Mouse (Mus musculus): ENCODE measurements around the gene Slc45a3.
A peak's percentile ranks its signal among the peaks of the same experiment; 100 is the strongest.

Slc45a3 gene

DNA sequence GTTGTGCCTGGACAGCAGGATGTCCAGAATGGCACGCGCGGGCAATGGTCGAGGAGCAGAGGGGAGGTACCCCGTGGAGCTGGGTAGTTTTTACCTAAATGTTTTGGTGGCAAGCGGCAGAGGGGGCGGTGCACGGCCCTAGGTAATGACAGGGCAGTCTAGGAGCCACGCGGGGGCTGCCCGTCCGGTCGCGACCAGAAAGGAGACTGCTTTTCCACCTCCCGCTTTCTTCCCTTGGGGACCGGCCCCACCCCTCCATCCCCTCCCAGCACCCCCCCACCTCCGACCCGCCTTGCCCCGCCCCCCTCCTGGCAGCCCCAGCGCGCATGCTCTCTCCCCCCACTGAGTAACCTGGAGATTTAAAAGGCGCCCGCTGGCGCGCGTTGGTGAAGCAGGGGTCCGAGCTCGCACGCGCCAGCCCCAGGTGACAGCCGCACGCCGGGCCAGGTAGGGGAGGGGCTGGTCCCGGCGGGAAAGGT, at the start of gene Slc45a3:
Slc45a3 (plus strand) TSS at position 362 of the 479 bp plus-strand sequence.
- DNase-seq: peak; percentile 80

DNA sequence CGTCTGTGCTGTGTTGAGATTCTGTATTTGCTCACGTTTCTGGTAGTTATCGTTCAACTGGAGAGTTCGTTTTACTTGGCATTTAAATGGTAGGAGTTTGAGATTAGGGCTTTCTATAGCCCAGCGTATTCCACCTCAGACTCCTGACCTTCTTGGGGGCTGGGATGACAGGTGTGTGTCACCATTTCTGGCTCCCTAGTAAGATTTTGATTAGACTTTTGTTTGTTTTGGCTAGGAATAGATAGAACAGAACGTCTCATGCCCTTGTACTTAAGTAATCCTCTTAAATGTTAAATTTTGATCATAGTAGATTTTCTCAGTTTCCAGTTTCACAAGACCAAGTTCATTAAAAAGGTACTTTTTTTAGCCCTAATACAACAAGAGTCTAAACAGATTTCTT, 45.1 kb upstream of the Slc45a3 start:
- no peak for DNase-seq

DNA sequence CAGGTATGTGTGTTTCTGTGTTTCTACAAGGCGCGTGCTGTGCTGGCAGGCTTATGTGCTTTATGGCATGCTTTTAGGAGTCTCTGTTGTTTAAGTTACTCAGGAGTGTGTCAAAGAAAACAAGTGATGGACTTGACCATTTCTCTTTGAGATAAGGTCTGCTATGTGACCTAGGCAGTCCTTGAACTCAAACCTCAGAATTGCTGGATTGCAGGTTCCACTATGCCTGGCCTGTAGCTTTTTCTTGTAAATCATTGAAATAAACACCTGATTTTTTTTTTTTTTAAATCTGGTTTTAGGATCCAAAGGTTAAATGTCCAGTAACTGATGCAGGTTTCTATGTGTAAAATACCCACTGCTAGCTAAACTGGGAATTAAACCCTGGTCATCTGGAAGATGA, 43.7 kb upstream of the Slc45a3 start:
- no peak for DNase-seq

DNA sequence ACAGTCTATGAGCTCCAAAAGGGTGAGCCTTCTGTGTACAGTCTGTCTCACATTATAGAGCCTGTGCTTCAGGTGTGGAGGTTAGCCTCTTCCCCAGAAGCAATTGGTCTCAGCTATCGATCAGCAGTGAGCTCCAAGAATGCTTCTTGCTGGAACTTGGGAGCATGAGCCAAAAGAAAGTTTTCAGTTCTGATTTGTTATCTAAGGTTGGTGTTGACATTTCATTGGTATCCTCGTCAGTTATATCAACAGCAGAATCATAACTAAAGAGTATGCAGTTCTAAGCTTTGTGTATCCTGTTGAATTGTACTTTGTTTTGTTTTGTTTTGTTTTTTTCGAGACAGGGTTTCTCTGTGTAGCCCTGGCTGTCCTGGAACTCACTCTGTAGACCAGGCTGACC, 40.7 kb upstream of the Slc45a3 start:
- DNase-seq: no peak

DNA sequence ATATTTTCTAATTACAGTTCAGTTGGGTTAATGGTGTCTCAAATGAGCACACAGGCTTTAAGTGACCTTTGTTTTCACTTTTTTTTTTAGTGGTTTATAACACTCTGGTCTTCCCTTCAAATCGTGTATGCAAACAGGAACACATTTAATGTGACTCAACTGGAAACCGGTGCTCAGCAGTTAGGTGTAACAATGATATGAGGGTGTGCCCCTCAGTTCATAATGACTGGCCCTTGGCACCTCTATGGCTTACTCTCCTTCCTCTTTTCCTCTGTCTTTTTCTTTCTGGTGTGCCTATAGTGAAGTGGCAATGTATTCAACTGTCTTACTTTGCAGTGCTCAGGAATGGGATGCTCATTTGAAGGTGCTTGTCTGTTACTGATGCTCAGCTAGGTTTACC, 29.3 kb upstream of the Slc45a3 start:
- DNase-seq: no peak

DNA sequence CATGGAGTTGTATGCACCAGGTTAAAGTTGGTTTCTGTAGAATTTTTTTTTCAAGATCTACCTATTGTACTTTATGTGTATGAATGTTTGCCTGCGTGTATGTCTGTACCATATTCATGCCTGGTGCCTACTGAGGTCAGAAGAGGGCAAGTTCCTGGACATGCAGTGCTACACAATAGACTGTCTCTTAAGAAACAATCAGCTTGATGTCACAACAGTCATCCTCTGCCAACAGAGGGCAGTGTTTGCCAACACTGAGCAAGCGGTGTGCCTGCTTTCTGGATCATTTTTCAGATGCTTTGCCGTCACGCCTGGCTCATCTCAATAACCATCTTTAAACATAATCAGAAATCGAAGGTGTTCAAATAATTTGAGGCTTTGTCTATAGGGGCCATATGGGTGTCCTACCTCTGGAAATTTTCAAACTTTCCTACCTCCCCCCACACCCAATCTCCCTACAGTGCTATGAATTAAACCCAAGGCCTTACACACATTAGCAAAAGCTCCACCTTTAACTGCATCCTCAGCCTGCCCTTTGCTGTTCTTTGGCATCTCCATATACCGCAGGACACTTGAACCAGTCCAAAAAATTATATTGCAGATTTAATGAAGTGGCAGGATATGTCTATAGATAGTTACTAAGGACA, 25.0 kb upstream of the Slc45a3 start:
- DNase-seq: peak; percentile 78

DNA sequence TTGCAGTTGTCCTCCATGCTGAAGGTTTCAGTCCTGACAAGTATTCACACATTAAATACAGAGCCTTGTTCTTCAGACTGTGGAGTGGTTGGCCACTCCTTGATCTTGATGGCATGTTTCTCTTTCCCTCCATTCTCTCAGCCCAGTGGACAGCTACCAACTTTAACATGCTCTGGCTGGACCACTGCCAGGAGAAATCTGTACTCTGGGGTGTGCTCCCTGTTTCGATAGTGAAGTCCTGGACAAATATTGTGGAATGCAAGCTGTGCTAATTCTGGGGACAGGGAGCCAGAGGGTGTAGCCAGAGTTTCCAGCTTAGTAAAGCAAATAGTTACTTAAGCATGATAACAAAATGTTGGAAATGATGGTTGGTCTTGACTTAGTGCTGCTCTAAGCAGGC, 24.0 kb upstream of the Slc45a3 start:
- no peak for DNase-seq

DNA sequence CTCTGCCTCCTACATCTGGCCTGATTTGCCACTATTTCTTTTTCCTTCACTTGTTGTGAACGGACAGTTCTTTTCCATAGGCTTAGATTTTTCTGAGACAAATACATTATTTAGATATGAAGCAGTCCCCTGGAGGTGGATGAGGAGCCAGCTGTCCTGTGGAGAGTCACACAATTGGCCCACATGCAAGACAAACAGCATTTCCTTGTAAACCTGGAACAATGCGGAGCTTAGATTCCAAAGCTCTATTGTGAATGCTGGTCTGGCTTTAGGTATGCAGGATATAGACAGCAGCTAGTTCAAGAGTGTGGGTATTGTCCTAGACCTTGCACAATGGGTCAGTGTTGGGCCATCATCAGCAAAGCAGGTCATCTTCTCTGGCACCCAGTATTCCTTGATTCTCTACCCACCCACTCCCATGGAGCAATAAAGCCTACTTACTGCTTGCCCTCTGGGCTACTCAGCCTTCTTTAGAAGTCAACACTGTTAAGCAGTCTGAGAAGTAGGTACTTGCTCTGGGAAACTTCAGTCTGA, 22.0 kb upstream of the Slc45a3 start:
- no peak for DNase-seq

DNA sequence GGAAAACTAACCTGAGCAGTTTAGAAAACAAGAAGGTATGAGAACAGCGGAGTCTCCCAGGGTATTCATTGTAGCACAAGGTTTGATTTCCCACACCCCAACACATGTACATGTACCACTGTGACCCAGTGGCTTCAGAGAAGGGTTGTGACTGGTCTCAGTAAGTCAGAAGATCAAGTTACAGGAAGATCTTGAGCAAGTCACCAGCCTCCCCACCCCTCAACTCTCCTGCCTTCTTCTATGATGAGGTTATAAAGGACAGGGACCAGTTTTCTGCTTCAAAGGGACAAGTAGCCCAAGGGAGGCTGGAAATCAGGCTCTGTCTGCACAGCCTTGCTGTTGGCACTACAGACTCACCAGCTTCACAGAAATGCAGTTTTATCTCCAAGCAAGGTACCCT, 21.3 kb upstream of the Slc45a3 start:
- no peak for DNase-seq

DNA sequence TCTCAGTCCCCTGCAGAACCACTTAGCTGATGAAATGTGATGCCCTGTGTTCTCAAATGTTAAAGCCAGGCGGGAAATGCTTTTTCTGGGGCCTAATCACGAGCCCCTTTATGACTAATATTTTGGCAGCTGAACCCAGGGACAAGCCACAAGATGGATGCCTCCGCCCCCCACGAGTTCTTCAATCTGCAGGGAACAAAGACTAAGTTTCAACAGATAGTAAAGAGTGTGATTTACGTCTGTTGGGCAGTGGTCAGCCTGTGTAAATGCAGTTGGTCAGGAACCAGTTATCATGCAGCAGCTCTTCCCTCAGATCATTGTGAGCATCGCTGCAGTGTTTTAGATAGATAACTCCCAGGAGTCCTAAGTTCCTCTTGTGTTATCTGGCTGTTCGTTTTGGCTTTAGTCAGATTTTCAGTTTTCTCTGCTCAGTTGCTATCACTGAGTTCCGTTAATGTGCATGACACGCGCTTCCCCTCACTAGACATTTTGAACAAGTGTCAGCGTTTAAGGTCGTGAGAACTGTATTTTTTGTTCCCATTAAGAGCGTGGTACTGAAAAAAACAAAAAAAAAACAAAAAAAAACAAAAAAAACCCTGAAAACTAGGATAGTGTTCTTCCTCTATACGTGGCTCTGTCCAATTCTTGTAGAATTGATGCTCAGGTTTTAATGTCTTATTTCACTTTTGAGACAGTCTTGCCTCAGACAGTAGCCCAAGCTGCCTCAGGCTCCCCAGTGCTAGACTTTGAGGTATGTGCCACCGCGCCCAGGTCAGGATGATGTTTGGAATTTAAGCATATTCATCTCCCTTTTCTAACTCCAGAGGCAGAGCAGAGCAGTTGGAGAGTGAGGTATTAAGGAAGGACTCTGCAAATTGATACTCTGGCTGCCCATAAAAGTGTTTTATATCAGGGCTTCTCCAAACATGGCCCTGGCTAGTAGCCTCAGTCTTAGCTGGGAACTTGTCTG, 19.9 kb upstream of the Slc45a3 start:
- DNase-seq: no peak

DNA sequence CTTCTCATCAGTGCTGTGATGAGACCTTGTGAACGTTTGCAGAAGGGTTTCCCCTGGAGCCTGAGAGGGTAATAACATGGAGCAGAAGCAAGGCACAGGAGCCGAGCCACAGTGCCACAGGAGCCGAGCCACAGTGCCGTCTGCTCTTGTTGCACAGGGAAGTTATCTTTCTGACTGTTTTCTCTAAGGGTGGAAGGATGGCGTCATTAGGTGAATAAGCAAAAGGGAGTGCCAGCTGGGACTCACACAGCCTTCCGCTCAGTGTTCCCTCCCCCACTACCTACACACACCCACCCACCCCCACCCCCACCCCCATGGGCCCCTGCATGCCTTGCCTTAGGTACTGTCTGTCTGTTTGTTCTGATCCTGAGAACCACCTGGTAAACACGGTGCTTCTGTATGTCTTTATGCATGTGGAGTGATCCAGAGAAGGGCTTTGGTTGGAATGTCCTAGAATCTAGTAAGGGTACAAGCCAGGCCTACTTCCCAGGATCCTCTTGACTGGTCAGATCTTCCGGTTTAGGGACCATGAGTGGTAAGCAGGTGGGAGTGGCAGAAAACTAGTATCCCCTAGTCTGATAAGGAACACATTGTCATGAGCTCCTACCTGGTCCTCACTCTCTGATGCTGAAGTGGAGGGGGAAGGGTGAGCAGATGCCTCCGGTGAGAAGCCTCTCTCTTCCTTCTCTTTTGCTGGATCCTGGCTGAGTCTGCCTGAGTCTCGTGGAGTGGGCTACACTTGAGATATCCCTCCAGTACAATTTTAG, 16.9 kb upstream of the Slc45a3 start:
- DNase-seq: no peak

DNA sequence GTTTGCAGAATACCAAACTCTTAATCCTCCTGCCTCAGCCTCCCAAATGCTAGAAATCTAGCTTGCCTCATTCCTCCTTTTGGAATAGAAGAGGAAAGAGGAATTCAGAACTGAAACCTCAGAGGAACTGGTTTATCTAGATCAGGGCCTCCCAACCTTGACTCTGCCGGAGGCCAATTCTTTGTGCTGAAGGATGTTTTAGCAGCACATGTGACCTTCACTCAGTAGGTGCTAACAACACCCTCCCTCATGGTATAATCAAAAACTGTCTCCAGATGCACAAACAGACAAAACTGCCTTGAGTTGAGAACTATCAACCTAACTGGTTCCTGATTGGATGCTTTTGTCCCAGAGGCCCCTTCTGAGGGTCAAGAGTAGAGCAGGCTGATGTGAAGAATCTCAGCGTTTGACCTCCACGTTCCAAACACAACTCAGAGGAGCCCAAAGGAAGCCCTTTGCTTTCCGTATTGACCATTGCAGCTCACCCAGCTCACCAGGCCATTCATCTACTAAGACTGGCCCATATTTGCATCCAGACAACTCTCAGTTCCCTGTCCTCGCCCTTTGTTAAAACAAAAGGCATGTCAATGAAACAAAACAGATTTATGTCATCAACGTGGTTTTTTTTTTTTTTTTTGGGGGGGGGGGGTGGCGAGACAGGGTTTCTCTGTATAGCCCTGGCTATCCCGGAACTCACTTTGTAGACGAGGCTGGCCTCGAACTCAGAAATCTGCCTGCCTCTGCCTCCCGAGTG, 16.1 kb upstream of the Slc45a3 start:
- no peak for DNase-seq

DNA sequence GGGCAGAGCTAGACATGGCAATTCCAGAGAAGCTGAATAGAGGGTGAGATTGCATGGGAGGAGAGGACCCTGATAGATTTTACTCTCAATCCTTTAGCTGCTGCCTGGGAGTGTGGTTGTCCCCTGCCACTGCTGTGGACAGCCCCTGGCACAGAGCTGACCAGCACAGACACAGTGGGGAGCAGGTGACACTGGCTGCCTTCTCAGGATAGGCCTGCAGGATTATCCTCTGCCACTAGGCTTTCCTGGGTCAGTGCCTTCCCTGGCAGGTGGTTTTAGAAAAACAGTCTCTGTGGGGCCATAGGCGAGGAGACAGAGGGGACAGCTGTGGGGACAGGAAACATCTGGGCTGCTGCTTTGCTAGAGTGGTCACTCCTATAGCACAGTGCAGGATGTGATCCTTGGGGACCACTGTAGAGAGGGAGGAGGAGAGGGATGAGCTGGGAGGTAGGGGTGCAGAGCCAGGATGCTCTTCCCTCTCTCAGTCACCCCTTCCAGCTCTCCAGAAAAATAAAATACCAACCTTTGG, 14.7 kb upstream of the Slc45a3 start:
- DNase-seq: no peak

DNA sequence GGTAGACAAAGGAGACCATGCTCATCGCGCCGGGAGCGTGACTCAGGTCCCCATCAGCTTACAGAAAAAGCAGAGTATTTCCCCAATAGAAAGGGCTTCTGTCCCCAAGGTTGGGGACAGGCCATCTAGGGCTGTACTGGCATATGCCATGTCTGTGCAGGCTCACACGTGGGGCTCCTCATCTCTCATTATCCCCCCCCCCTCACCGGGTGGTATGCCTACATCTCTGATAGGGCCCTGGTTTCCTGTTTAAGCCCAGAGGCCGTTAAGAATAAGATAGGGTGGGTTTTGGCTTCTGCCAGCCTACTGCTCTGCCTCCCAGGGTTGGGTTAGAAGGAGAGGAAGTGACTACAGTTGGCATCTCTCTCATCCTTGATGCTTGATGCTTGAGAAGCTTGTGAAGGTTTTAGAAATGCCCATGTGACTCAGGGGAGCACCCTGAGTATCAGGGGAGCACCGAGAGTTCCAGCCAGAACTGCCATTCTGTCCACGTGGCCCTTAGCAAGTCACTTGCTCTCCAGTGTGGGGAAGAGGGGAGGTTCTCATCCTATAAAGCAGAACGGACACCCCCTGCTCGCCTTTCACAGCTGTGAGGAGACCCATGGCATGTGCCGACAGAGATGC, 8.4 kb upstream of the Slc45a3 start:
- no peak for DNase-seq

DNA sequence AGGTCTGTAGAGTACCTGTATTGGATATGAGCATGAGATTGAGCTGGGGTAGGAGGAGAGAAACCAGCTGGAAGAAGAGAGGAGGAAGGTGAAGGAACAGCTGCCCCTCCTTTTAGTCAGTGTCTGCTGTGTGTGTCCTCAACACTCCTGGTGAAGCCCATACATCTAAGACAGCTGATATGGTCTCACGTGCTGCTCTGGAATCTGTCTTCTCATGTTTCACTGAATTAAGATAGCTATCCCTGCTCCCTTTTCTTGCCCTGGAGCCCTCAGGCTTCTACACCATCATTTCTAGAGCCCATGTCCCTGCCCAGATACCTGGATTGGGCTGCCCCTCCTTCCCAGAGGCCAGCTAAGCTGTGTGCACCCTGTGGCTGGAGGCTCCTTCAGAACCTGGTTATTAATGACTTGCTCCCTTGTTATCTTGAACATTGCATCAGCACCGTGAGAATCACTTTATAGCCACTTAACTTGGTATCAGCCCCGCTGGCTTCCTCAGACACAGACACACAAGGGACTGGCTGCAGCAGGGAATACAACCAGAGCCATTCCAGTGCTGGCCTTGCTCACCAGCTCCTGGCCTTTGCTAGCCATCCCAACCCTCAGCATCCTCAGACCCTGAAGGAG, 7.5 kb upstream of the Slc45a3 start:
- DNase-seq: no peak

DNA sequence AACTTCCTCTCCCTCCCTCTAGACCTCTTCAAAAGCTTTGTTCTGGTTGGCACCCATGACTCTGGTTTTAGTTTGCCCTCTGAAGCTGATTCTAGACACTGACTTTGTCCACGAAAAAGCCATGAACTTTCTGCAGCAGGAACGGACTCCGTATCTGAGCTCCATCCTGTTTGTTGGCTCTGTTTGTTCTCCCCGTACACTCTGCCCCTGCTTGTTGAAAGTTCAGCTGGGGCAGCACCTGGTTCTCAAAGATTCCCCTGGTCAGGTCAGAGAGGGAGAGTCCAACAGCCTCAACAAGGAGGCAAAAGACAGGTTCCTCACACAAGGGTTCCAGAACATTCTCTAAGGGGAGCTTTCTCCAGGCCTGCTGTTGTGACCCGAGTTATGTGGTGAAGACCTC, 5.4 kb upstream of the Slc45a3 start:
- DNase-seq: no peak

DNA sequence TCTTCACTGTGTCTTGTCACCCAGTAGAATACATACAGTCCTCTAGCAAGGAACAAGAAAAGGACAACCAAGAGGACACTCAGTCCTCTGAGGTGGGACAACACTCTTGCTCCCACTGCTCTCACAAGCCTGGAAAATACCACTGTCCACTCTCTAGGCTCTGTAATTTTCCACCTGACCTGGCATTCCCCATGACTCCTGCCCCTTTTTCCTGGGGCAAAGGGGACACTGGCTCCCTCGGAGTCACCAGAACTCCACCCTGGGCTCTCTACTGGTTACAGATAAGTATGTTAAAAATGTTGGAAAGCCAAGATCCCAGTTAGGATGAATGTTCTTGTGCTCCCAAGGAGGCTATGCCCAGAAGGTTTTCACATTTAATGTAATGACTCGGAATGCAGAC, 1.8 kb upstream of the Slc45a3 start:
- no peak for DNase-seq

DNA sequence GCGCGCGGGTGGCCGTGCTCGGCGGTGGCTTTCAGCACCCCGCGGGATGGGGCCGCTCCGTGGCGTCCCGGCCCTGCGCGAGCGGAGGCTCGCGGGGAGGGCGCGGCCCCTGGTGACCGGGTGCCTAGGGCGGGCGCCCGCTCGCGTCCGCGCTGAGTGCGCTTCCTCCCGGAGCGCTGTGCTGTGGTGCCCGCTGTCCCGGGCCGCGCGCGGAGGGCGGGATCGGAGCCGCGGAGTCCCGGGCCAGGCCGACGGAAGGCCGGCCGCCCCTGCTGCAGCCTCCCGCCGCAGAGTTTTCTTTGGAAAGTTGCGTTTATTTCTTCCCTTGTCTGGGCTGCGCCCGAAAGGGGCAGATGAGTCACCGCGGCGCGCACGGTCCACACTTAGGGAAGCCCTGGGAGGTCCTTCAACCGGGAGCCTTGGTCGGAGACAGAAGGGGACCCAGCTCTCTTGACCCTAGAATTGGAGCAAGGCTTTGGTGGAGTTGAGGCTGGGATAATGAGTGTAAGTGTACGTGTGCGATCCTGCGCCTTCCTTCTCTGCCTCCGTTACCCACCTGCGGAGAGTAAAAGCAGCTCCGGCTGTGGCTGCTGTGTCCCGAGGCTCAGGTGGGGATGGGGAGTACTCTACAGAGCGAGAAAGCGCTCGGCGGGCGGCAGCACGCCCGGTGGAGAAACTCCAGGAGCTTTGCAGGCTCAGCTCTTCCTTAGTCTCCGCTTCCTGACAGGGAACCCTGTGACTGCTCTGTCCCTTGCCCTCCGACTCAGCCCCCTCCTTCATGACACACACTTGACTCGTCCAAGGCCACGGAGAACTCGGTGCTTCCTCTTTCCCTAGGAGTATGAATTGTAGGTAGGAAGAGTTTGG, 551 bp downstream of the Slc45a3 start:
- DNase-seq: peak; percentile 74

DNA sequence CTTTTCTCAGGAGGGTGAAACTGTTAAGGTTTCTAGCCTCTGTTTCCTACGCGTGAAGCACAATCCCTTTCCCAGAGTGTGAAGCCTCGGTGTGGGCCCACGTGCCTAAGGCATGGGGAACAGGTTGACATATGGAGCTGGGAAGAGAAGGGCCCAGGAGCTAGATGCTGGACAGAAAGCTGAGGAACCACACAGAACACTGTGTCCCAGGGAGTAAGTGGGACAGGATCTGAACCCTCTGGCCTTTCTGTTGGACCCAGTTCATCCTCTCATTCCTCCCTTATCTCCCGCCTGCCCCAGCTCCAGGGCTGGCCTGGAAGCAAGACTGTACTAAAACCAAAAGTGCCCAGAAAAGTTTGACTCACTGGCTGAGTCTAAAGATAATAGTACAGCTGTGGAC, 1.3 kb downstream of the Slc45a3 start:
- DNase-seq: no peak

DNA sequence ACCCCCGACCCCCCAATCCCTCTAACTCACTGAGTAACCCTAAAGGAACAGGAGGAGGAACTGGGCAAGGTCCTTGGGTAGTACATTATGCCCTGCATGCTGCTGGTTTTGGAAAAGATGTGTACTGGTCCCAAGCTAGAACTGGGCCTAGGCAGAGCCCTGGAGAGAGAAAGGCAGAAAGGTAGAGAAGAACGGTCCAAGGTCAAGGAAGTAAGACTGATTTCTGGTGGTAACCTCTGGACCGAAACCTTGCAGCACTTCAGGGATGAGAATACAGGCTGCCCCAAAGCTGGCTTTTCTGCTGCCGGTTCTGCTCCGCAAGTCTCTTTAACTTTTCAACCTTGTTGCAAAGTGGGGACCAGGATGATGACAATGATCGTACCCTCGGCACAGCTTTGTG, 1.8 kb downstream of the Slc45a3 start:
- no peak for DNase-seq

All from kidney, adult 18-20 months (tissue).